Mouse (Mus musculus) intestine, embryonic 14.5 days (tissue): ENCODE measurements around the gene Camta1. TPM values are rescaled to one million over a fixed set of nuclear protein-coding genes. Genes with fewer than 3 reads are reported as not detected.

ENCODE experiments used
- ATAC-seq: fragments of 200-750 bp; cut with Nextera tagmentation; replicated peaks from 2 replicates; pipeline ENCODE4 v1.8.0; 2017; ENCODE audit warnings: low read depth, moderate number of reproducible peaks, moderate TSS enrichment, moderate library complexity; ENCODE audit not compliant: low FRiP score, low TSS enrichment
- DNase-seq: peaks from one replicate; pipeline ENCODE4 v3.0.0-alpha.2; 2018; ENCODE audit warnings: low spot score
- H3K27ac ChIP-seq: fragments of 300-500 bp; sonication (generic); 2 replicates; pipeline ENCODE4 v1.5.1; 2014; ENCODE audit warnings: low read depth, mild to moderate bottlenecking, control low read depth
- H3K27me3 ChIP-seq: fragments of 300-500 bp; sonication (generic); replicated peaks from 2 replicates; pipeline ENCODE4 v1.6.1; 2014; ENCODE audit warnings: low read length, control low read depth; ENCODE audit not compliant: control insufficient read depth, insufficient read depth
- H3K36me3 ChIP-seq: fragments of 300-500 bp; sonication (generic); 2 replicates; pipeline ENCODE4 v1.6.1; 2014; ENCODE audit warnings: low read length, control low read depth; ENCODE audit not compliant: control insufficient read depth, insufficient read depth
- H3K4me1 ChIP-seq: fragments of 300-500 bp; sonication (generic); replicated peaks from 2 replicates; pipeline ENCODE4 v1.6.1; 2014; ENCODE audit warnings: low read length, control low read depth, mixed read lengths; ENCODE audit not compliant: control insufficient read depth, insufficient read depth
- H3K4me2 ChIP-seq: fragments of 300-500 bp; sonication (generic); 2 replicates; pipeline ENCODE4 v1.6.1; 2014; ENCODE audit warnings: low read length
- H3K4me3 ChIP-seq: fragments of 300-500 bp; sonication (generic); 2 replicates; pipeline ENCODE4 v1.5.1; 2014; ENCODE audit warnings: low read depth, low read length, control low read depth, mixed read lengths
- H3K9ac ChIP-seq: fragments of 300-500 bp; sonication (generic); 2 replicates; pipeline ENCODE4 v1.6.1; 2014; ENCODE audit warnings: mild to moderate bottlenecking, low read length
- H3K9me3 ChIP-seq: fragments of 300-500 bp; sonication (generic); 2 replicates; pipeline ENCODE4 v1.6.1; 2016; ENCODE audit warnings: low read length, control low read depth; ENCODE audit not compliant: control insufficient read depth
- WGBS: fragments of 180-500 bp; shearing (Covaris S2); extraction: QIAGEN DNeasy Blood & Tissue Kit; methylation state at CpG from one replicate; pipeline ENCODE4 v1.1.7; 2014; 5-methylcytosine and 5-hydroxymethylcytosine counted together
- polyA plus RNA-seq: library from polyadenylated mRNA; unstranded; fragments of >200 nt; fragmentation: Nextera tagmentation; extraction: Ambion mirVana; gene quantifications from 2 replicates; pipeline ENCODE4 v1.2.1, GENCODE M21; 2014

The Camta1 gene
- polyA plus RNA-seq, 1 experiment from 2014 or later: 88.1 TPM

- Histone ChIP-seq H3K4me1 (no peaks in the 10 kb centered on the region), H3K4me3 (no peak overlapping the region), H3K36me3 (peaks cover 17% of the 10 kb centered on the region), H3K27me3 (no peaks in the 10 kb centered on the region), H3K9me3 (no peaks in the 10 kb centered on the region), H3K27ac (no peak overlapping the region), H3K4me2 (no peak overlapping the region), H3K9ac (no peak overlapping the region)
- DNase-seq (no peak), ATAC-seq (no peak)
- 76% methylated on average over 5 of the region's 5 CpGs for WGBS
These were observed 778.6 kb downstream of the Camta1 start for GRCm38 (mm10) chr4:151083027-151083426.

- 94% methylated on average over 13 of the region's 13 CpGs for WGBS
- Histone ChIP-seq H3K36me3 (peaks cover 23% of the 10 kb centered on the region), H3K4me3 (no peak overlapping the region), H3K27ac (no peak overlapping the region), H3K27me3 (no peaks in the 10 kb centered on the region), H3K9me3 (no peaks in the 10 kb centered on the region), H3K9ac (no peak overlapping the region), H3K4me1 (no peaks in the 10 kb centered on the region), H3K4me2 (no peak overlapping the region)
- DNase-seq (no peak), ATAC-seq (no peak)
These were observed 779.7 kb downstream of the Camta1 start for GRCm38 (mm10) chr4:151081977-151082376.

GRCm38 (mm10) chr4:151081355-151081754 lies 780.3 kb downstream of the Camta1 start:
- H3K9ac ChIP-seq: no peak overlapping the region
- DNase-seq: no peak
- H3K4me2 ChIP-seq: no peak overlapping the region
- H3K36me3 ChIP-seq: peaks cover 23% of the 10 kb centered on the region
- no peaks in the 10 kb centered on the region for H3K4me1 ChIP-seq
- no peak for ATAC-seq
- no peaks in the 10 kb centered on the region for H3K9me3 ChIP-seq
- no peak overlapping the region for H3K4me3 ChIP-seq
- WGBS: 64% methylated on average over 2 of the region's 2 CpGs
- no peaks in the 10 kb centered on the region for H3K27me3 ChIP-seq
- H3K27ac ChIP-seq: no peak overlapping the region

GRCm38 (mm10) chr4:151074817-151075216 lies 786.9 kb downstream of the Camta1 start:
- Histone ChIP-seq H3K4me3 (no peak overlapping the region), H3K36me3 (peaks cover 29% of the 10 kb centered on the region), H3K9me3 (no peaks in the 10 kb centered on the region), H3K27me3 (no peaks in the 10 kb centered on the region), H3K4me1 (no peaks in the 10 kb centered on the region), H3K9ac (no peak overlapping the region), H3K4me2 (no peak overlapping the region), H3K27ac (no peak overlapping the region)
- WGBS: 92% methylated on average over 15 of the region's 15 CpGs
- DNase-seq: no peak
- ATAC-seq: no peak

GRCm38 (mm10) chr4:151073108-151073744 lies 788.5 kb downstream of the Camta1 start:
- peaks cover 15% of the 10 kb centered on the region; the same call in 1 of the 2 replicates for H3K36me3 ChIP-seq
- no peak overlapping the region for H3K27ac ChIP-seq
- H3K4me3 ChIP-seq: no peak overlapping the region
- no peaks in the 10 kb centered on the region for H3K9me3 ChIP-seq
- WGBS: 54% methylated on average over 13 of the region's 13 CpGs
- DNase-seq (peak; percentile 92), ATAC-seq (no peak; the same call in 1 of the 2 replicates)
- no peaks in the 10 kb centered on the region for H3K4me1 ChIP-seq
- no peaks in the 10 kb centered on the region for H3K27me3 ChIP-seq
- H3K4me2 ChIP-seq: no peak overlapping the region
- no peak overlapping the region for H3K9ac ChIP-seq

- no peaks in the 10 kb centered on the region for H3K9me3 ChIP-seq
- H3K36me3 ChIP-seq: peaks cover 5% of the 10 kb centered on the region; the same call in 1 of the 2 replicates
- 80% methylated on average over 7 of the region's 7 CpGs for WGBS
- H3K4me1 ChIP-seq: no peaks in the 10 kb centered on the region
- ATAC-seq (no peak), DNase-seq (no peak)
- H3K27me3 ChIP-seq: no peaks in the 10 kb centered on the region
- no peak overlapping the region for H3K9ac ChIP-seq
- H3K4me3 ChIP-seq: no peak overlapping the region
- no peak overlapping the region for H3K27ac ChIP-seq
- no peak overlapping the region for H3K4me2 ChIP-seq
These were observed 790.7 kb downstream of the Camta1 start for GRCm38 (mm10) chr4:151070962-151071361.

GRCm38 (mm10) chr4:151068751-151069150 lies 792.9 kb downstream of the Camta1 start:
- DNase-seq (no peak), ATAC-seq (no peak)
- Histone ChIP-seq H3K27me3 (no peaks in the 10 kb centered on the region), H3K27ac (no peak overlapping the region), H3K4me1 (no peaks in the 10 kb centered on the region), H3K9ac (no peak overlapping the region), H3K36me3 (no peaks in the 10 kb centered on the region; the same call in 1 of the 2 replicates), H3K4me2 (no peak overlapping the region), H3K9me3 (no peaks in the 10 kb centered on the region), H3K4me3 (no peak overlapping the region)
- WGBS: 75% methylated on average over 4 of the region's 4 CpGs

GRCm38 (mm10) chr4:151059566-151059965 lies 802.1 kb downstream of the Camta1 start:
- no peak for ATAC-seq
- whole genome bisulfite sequencing: 98% methylated on average over 4 of the region's 4 CpGs
- H3K4me3 ChIP-seq: no peak overlapping the region
- peaks cover 10% of the 10 kb centered on the region; the same call in 1 of the 2 replicates for H3K9me3 ChIP-seq
- H3K27me3 ChIP-seq: no peaks in the 10 kb centered on the region
- no peak overlapping the region for H3K9ac ChIP-seq
- H3K4me2 ChIP-seq: no peak overlapping the region
- no peaks in the 10 kb centered on the region for H3K4me1 ChIP-seq
- no peaks in the 10 kb centered on the region; the same call in 1 of the 2 replicates for H3K36me3 ChIP-seq
- no peak overlapping the region for H3K27ac ChIP-seq
- no peak for DNase-seq

- Histone ChIP-seq H3K9me3 (peaks cover 10% of the 10 kb centered on the region; the same call in 1 of the 2 replicates), H3K27ac (no peak overlapping the region), H3K36me3 (peaks cover 7% of the 10 kb centered on the region), H3K4me1 (no peaks in the 10 kb centered on the region), H3K4me3 (peak overlapping the region; percentile 88; the same call in 1 of the 2 replicates), H3K4me2 (peak overlapping the region; percentile 51), H3K27me3 (no peaks in the 10 kb centered on the region), H3K9ac (no peak overlapping the region)
- DNase-seq (no peak), ATAC-seq (no peak)
- 79% methylated on average over 4 of the region's 4 CpGs for WGBS
These were observed 803.0 kb downstream of the Camta1 start for GRCm38 (mm10) chr4:151058634-151059033.
